Comparison of ENCODE assay signal across 10 mouse cellular contexts in the genomic region with DNA sequence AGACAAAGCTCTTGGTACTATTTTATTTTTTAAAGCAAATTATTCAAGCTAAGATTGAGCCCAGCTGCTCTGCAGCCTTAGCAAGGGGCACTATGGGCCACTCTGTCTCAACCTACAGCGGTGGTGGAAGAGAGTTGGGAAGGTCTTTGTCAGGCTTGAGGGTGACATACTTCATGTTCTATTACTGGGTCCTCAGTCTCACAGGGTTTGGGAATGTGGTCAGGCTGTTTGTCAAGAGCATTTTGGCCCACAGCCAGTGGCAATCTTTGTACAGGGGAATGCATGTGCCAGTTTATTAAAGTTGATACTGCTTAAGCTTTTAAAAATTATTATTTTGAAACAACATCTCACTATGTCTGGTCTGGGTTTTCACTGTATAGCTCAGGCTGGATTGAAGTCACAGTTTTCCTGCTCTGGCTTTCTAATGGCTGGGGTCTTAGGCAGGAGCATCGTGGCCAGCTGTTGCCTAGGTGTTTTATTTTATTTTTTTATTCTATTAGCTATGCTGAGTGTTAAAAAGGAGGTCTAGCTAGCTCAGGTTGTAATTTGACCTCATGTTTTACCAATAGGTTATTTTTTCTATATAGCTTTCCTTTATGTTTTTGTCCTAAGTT. TPM values are rescaled to one million over a fixed set of nuclear protein-coding genes. Genes with fewer than 3 reads are reported as not detected.
DNase-seq lines count a peak whose midpoint lies in the region; ATAC-seq and TF ChIP-seq lines count a peak whose summit lies in the region.
"Had no signal": no experiment of that assay in that cellular context is flagged by ENCODE, and none has a peak within 500 bp of the region (broad histone marks: within the 10 kb centered on the region; RNA-seq: fewer than 3 reads in every experiment).

No protein-coding gene starts in this region.

- DNase-seq in heart, adult 11 months, result peak; percentile 93
- DNase-seq in heart, postnatal 25 days (ENCODE audit: low spot score), result no peak
- DNase-seq in adipocyte (ENCODE audit: low spot score), result peak; percentile 68
- peak; percentile 35 for DNase-seq in limb, embryonic 14.5 days (ENCODE audit: low spot score)
- DNase-seq in right cerebral cortex, adult 2 months (ENCODE audit: low spot score in 2 of 2), result no peak
- no peak for DNase-seq in neural tube, embryonic 10.5 days (ENCODE audit: extremely low spot score, low spot score)
- DNase-seq: thymus, postnatal 14 days had no signal

- no peaks in the 10 kb centered on the region for H3K4me1 ChIP-seq in heart, embryonic 11.5 days (ENCODE audit: control insufficient read depth, insufficient read depth, low read length)
- 0 out of 2 replicates have a peak, but pooled peaks cover 4% of the 10 kb centered on the region for H3K4me1 ChIP-seq in limb, embryonic 14.5 days (ENCODE audit: control insufficient read depth, insufficient read depth, low read length)
- H3K4me1 ChIP-seq: liver, embryonic 15.5 days had no signal

- peak; percentile 14; the same call in 1 of the 2 replicates for ATAC-seq in heart, embryonic 11.5 days (replicated peaks; ENCODE audit: insufficient number of reproducible peaks, low FRiP score, low TSS enrichment)
- ATAC-seq in limb, embryonic 14.5 days (ENCODE audit: low FRiP score, low read depth), result no peak
- ATAC-seq in erythroblast, adult 5-6 weeks (replicated peaks; ENCODE audit: low FRiP score, poor library complexity, severe bottlenecking), result no peak

- no peaks in the 10 kb centered on the region for H3K36me3 ChIP-seq in heart, embryonic 11.5 days (ENCODE audit: control insufficient read depth, insufficient read depth, low read length)
- H3K36me3 ChIP-seq in limb, embryonic 14.5 days (ENCODE audit: control insufficient read depth, insufficient read depth, low read length), result no peaks in the 10 kb centered on the region
- H3K36me3 ChIP-seq: liver, embryonic 15.5 days had no signal

- no peak overlapping the region for H3K4me3 ChIP-seq in heart, embryonic 11.5 days (ENCODE audit: low read depth, low read length)
- H3K4me3 ChIP-seq in limb, embryonic 14.5 days (replicated peaks; ENCODE audit: low read length), result no peak overlapping the region
- H3K4me3 ChIP-seq: liver, embryonic 15.5 days had no signal

- H3K27ac ChIP-seq in heart, embryonic 11.5 days (ENCODE audit: low read depth, low read length), result no peak overlapping the region; the same call in 1 of the 2 replicates
- no peak overlapping the region for H3K27ac ChIP-seq in limb, embryonic 14.5 days (replicated peaks; ENCODE audit: low read depth, low read length)
- H3K27ac ChIP-seq: liver, embryonic 15.5 days had no signal

- intact Hi-C loops in heart, postnatal 25 days (cut with DNase I), result loop anchor here (5.0 kb wide), 2 partner anchors 37 to 38 kb away; a partner anchor contains a TSS

- no peak overlapping the region for H3K9ac ChIP-seq in heart, embryonic 11.5 days (ENCODE audit: low read depth, low read length)
- H3K9ac ChIP-seq in limb, embryonic 14.5 days (ENCODE audit: low read depth, low read length, severe bottlenecking), result no peak overlapping the region
- H3K9ac ChIP-seq: liver, embryonic 15.5 days had no signal

- TF ChIP-seq POLR2A in limb, embryonic 14.5 days (IDR thresholded peaks at IDR 0.05; ENCODE audit: borderline replicate concordance, extremely low read depth, insufficient read depth, insufficient read length), result no peak

- no peaks in the 10 kb centered on the region for H3K9me3 ChIP-seq in heart, embryonic 11.5 days (replicated peaks; ENCODE audit: control insufficient read depth, low read length)
- H3K9me3 ChIP-seq in limb, embryonic 14.5 days (ENCODE audit: control insufficient read depth, low read length), result no peaks in the 10 kb centered on the region
- H3K9me3 ChIP-seq: liver, embryonic 15.5 days had no signal

- 71% methylated on average over 2 of the region's 2 CpGs for WGBS in heart, embryonic 11.5 days (ENCODE audit: insufficient replicate concordance)
- WGBS in limb, embryonic 14.5 days, result 61% methylated on average over 2 of the region's 2 CpGs

- H3K27me3 ChIP-seq in heart, embryonic 11.5 days (ENCODE audit: control insufficient read depth, insufficient read depth, low read length), result no peaks in the 10 kb centered on the region
- H3K27me3 ChIP-seq in limb, embryonic 14.5 days (ENCODE audit: control insufficient read depth, insufficient read depth, low read length), result no peaks in the 10 kb centered on the region
- H3K27me3 ChIP-seq: liver, embryonic 15.5 days had no signal

- H3K4me2 ChIP-seq in heart, embryonic 11.5 days, result no peak overlapping the region
- H3K4me2 ChIP-seq in limb, embryonic 14.5 days (replicated peaks; ENCODE audit: low read depth, low read length, severe bottlenecking), result no peak overlapping the region
- H3K4me2 ChIP-seq: liver, embryonic 15.5 days had no signal

RNA-seq across cellular contexts. Expression of a gene that starts 37.9 kb away (rescaled TPM):
- 10 to 100 TPM; 41.8 to 46.0 TPM for total RNA-seq in heart, postnatal 25 days (2021)
- polyA plus RNA-seq in heart, embryonic 11.5 days (2014; fragmentation: Nextera tagmentation; extraction: Ambion mirVana), result 4.4 and 6.0 TPM in 2 replicates
- polyA plus RNA-seq in limb, embryonic 14.5 days (2012; rRNA removed), result 11.1 and 13.0 TPM in 2 replicates
- 10.6 and 11.5 TPM in 2 replicates for polyA plus RNA-seq in limb, embryonic 14.5 days (2014; fragmentation: Nextera tagmentation; extraction: Ambion mirVana)
- total RNA-seq in erythroblast, adult 5-6 weeks (2015; ENCODE audit: low replicate concordance), result under 0.01 and 0.21 TPM in 2 replicates
- 0.42 and 0.60 TPM in 2 replicates for total RNA-seq in erythroblast, adult 5-6 weeks (2017; ENCODE audit: low replicate concordance)

Comparison
In these comparisons a context has a peak if more than half of its experiments do, and no peak if none do; other contexts are left out.
1. DNase-seq: peak in heart, adult 11 months (single experiment), adipocyte (single experiment) and limb, embryonic 14.5 days (single experiment); none in heart, postnatal 25 days (single experiment), right cerebral cortex, adult 2 months (0 of 2) and neural tube, embryonic 10.5 days (single experiment).
2. RNA of a gene that starts 37.9 kb away (total RNA-seq): 41.8 to 46.0 TPM in heart, postnatal 25 days; under 0.01 to 0.60 TPM in erythroblast, adult 5-6 weeks; every median in the first group is over 10 times any median in the second.